Mouse (Mus musculus): ENCODE data around the gene Pced1a.

The Pced1a gene

GRCm38 (mm10) chr2:130436769-130437168 is 12.3 kb upstream of the Pced1a start:
- DNase-seq (ENCODE audit: low read depth) = no peak

GRCm38 (mm10) chr2:130433152-130433551 is 8.7 kb upstream of the Pced1a start:
- peak; percentile 75 for DNase-seq (ENCODE audit: low read depth)

GRCm38 (mm10) chr2:130432157-130432556 is 7.7 kb upstream of the Pced1a start:
- DNase-seq (ENCODE audit: low read depth) = no peak

GRCm38 (mm10) chr2:130430484-130430883 is 6.0 kb upstream of the Pced1a start:
- no peak for DNase-seq (ENCODE audit: low read depth)

DNA sequence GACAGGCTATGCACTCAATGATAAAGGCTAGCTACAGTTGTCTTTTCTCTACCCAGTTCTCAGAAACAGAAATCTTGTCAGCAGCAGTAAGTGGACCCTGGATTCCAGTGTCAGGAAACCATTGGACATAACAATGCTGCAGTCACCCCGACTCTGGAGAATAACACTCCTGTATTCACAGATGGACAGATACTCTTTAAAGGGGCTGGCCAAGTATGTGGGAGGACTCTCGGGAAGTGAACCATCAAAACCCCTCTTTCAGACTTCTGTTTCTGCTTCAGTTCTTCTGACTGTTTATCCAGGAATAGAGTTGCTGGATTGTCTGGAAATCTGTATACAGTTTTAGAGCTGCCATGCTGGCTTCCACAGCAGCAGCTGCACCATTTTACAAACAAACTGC is 5.3 kb upstream of the Pced1a start:
- no peak for DNase-seq (ENCODE audit: low read depth)

GRCm38 (mm10) chr2:130425112-130425511 is 611 bp upstream of the Pced1a start:
- DNase-seq (ENCODE audit: low read depth) = no peak

DNA sequence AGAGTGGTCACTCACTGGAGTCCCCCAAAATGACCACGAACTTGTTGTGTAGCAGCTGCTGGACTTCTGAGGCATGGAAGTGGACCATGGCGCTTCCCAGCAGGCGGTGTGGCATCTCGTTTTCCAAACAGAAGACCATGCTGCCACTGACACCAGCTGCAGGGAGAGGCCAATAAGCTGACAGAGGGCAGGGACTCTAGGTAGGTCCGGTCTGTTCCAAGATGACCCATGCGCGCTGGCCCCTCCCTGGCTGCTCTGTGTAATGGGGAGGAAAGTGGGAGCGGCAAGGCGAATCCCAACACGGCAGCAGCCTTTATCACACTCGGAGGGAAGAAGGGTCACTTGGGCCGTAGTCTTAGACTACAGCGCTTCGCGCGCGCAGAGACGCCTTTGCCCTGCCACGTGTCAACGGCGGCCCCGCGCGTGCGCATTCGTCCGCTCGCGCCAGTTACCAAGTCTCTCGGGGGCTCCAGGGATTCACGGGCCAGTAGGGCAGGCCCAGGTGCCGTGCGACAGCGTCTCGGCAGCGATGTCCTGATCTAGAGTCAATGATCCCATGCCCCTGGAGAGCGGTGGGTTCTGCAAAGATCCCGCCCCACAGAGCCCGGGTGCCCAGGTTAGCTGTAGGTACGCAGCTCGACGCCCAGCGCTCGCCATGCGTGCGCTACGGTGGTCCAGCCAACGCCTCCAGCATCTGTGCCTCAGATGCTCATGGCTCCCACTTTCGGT is 940 bp downstream of the Pced1a start:
- no peak for DNase-seq (ENCODE audit: low read depth)

- DNase-seq (ENCODE audit: low read depth) = no peak
These were observed 2.5 kb downstream of the Pced1a start for GRCm38 (mm10) chr2:130421781-130422620.

DNA sequence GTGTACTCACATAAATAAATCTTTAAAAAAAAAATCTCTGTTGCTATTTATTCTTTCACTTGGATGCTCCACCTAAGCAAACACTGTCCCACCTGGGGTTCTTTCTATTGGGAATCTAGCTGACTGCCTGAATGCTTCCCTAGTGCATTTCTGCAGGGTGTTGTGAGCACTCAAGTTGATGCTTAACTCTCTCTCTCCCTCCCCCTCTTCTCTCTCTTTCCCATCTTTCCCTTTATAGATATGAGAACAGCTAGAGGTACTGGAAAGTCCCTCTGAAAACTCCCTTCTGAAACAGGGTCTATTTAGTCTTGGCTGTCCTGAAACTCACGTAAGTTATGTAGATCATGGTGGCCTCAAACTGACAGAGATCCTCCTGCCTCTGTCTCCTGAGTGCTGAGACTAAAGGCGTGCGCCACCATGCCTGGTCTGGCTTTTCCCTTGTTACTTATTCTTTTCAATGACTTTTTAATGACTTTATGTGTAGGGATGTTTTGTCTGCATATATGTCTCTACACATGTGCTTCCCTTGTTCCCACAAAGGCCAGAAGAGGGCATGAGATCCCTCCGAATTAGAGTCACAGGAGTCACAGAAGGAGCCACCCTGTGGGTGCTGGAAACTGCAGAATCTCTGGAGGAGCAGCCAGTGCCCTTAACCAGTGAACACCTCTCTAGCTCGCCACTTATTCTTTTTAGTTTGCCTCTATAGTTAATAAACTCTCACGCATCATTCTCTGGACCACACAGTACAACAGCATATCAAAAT is 10.2 kb downstream of the Pced1a start:
- no peak for DNase-seq (ENCODE audit: low read depth)

- DNase-seq (ENCODE audit: low read depth) = no peak
These were observed 11.7 kb downstream of the Pced1a start for GRCm38 (mm10) chr2:130412775-130413174.

GRCm38 (mm10) chr2:130411558-130412495 is 12.7 kb downstream of the Pced1a start:
- DNase-seq (ENCODE audit: low read depth) = peak; percentile 73

GRCm38 (mm10) chr2:130408194-130408593 is 16.3 kb downstream of the Pced1a start:
- DNase-seq (ENCODE audit: low read depth) = no peak

- no peak for DNase-seq (ENCODE audit: low read depth)
These were observed 18.3 kb downstream of the Pced1a start, which contains the start of gene Tmem239 for GRCm38 (mm10) chr2:130406178-130406577. Tmem239 (plus strand) TSS chr2:130406478.

DNA sequence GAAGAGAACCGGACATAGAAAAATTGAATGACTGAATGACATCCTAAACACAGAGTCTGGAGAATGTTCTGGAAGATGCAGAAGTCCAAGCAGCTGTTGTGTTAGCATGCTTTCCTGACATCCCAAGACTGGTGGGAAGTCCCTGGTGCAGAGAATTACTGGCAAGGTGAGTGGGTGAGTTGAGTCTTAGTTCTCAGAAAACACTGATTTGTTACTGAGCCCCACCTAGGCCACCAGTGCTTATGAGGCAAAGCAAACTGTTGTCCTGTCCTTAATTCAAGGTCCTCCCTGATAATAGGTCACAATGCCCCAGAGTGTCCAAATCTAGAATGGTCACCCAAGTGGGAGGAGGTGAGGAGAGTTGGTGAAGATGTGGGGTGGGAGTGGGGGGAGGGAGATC is 19.6 kb downstream of the Pced1a start, which contains the start of the genes Gm28372 and 1700020A23Rik:
TSS of gene Gm28372 (plus strand) at position 301 of the 400 bp plus-strand sequence.
TSS of gene 1700020A23Rik (plus strand) at position 321 of the 400 bp plus-strand sequence.
- no peak for DNase-seq (ENCODE audit: low read depth)

DNA sequence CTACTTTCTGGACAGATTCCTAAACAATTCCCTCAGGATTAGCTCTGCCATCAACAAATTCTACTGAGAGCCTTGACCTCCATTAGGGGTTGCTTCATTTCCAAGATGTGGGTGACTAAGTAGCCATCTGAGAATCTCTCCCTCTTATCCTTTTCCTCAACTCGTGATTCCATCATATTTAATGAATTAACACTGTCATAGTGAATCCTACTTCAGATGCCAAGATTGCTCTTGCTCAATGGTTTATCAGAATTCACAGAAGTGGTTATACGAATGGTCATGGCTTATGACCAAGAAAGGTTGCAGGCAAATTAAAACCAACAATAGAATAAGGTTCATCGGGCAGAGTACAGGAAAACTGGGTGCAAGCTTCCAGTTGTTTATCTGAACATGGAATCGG is 22.6 kb downstream of the Pced1a start:
- DNase-seq (ENCODE audit: low read depth) = no peak

GRCm38 (mm10) chr2:130400046-130400445 is 24.5 kb downstream of the Pced1a start:
- DNase-seq (ENCODE audit: low read depth) = no peak

GRCm38 (mm10) chr2:130398091-130398490 is 26.4 kb downstream of the Pced1a start:
- no peak for DNase-seq (ENCODE audit: low read depth)

DNA sequence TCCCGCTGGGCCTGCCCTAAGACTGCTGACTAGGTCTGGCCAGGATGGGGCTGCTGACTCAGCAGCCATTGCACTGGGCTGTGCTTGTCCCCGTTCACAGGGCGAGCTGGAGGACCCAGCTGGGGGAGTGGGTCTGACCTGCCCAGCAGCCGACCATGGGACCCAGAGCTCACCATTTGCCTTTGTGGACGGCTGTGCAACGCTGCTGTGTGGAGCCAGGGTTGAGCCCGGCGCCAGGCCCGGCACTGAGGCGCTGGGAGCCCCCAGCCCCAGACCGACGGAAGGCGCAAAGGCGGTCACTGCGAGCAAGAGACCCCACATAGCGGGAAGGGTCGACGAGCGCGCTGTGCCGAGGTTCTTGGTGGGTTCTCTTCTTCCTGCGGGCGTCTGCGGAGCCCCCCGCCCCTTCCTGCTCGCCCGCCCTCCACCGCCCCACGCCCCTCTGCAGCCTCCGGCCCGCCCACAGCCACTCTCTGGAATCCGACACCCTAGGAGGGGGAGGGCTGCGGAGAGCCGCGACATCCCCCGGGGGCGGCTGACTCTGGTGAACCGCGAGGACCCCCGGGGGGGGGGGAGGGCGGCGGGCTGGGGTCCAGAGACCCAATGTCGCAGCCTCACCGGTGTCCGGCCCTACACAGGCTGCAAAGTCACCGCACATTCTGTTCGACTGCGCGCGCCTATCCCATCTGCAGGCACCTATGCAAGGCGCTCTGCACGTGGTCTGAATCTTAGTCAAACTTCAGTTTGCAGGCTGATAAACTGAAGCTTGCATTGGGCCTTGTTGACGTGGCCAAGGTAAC is 27.1 kb downstream of the Pced1a start, which contains the start of gene Cpxm1:
TSS of gene Cpxm1 (minus strand) at position 389 of the 800 bp plus-strand sequence.
- no peak for DNase-seq (ENCODE audit: low read depth)

DNA sequence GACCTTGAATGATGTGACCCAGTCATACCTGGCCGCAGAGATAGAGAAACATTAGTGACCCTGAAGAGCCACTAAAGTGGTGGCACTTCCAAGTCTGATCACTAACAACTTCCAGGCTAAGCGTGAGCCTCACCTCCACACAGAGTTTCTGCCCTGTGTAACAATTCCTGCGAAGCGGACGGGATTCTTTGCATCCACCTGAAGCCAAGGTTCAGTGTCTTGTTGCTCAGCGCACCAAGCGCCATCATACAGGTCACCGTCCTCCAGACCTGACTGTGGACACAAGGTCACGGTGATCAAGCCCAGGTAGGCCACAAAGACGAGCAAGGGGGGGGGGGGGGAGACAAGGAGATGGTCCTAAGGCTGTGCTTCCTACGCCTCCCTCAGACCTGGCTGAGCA is 28.8 kb downstream of the Pced1a start:
- DNase-seq (ENCODE audit: low read depth) = no peak

DNA sequence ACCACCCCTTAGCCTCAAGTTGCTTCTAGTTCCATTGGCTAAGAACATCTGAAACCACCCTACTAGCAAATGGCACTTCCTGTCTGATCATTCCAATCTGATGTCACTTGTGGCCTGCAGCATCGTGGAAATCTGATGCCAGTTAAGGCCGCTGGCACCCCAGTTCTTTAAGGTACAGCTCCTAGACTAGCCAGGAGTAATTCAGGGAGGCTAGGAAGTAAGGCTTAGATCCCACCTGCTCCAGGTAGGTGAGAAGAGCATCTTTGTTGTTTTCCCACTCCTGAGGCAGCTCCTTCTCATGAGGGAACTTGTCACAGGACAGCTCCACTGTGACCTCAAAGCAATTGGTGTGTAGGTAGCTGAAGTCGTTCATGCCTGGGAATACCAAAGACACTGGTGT is 31.7 kb downstream of the Pced1a start:
- no peak for DNase-seq (ENCODE audit: low read depth)

Data from naive thymus-derived CD4-positive, alpha-beta T cell, adult 2 months (primary cell).